Mouse (Mus musculus): ENCODE results near the gene Tmem242. TPM values are rescaled to one million over a fixed set of nuclear protein-coding genes. Genes with fewer than 3 reads are reported as not detected.
A peak's percentile ranks its signal among the peaks of the same experiment; 100 is the strongest.

The Tmem242 gene
- polyA plus RNA-seq, 1 experiment, result 52.3 TPM

- no peak overlapping the region for H3K4me3 ChIP-seq (replicated peaks; ENCODE audit: insufficient read depth, low read depth, low read length)
- TF ChIP-seq CTCF (IDR thresholded peaks at IDR 0.05; ENCODE audit: borderline replicate concordance, insufficient read depth, low read depth, low read length) (no peak), POLR2A (IDR thresholded peaks at IDR 0.05; ENCODE audit: borderline replicate concordance, insufficient read depth, low read length) (no peak)
- no peak overlapping the region for H3K27ac ChIP-seq (ENCODE audit: insufficient read depth, low read length)
- DNase-seq, result no peak
- peaks cover 12% of the 10 kb centered on the region for H3K4me1 ChIP-seq (ENCODE audit: control insufficient read depth, insufficient read depth, low read length)
- H3K27me3 ChIP-seq (ENCODE audit: control insufficient read depth, insufficient read depth, low read length), result no peaks in the 10 kb centered on the region
- WGBS, result 76% methylated on average over 3 of the region's 3 CpGs
Observed at GRCm38 (mm10) chr17:5425204-5425603, 14.9 kb downstream of the Tmem242 start.

- TF ChIP-seq POLR2A (IDR thresholded peaks at IDR 0.05; ENCODE audit: borderline replicate concordance, insufficient read depth, low read length) (no peak), CTCF (IDR thresholded peaks at IDR 0.05; ENCODE audit: borderline replicate concordance, insufficient read depth, low read depth, low read length) (no peak)
- Histone ChIP-seq H3K27ac (ENCODE audit: insufficient read depth, low read length) (no peak overlapping the region), H3K4me3 (replicated peaks; ENCODE audit: insufficient read depth, low read depth, low read length) (no peak overlapping the region), H3K4me1 (ENCODE audit: control insufficient read depth, insufficient read depth, low read length) (peaks cover 12% of the 10 kb centered on the region), H3K27me3 (ENCODE audit: control insufficient read depth, insufficient read depth, low read length) (no peaks in the 10 kb centered on the region)
- WGBS, result 16% methylated on average over 8 of the region's 8 CpGs
- DNase-seq, result peak in 1 of 2 experiments; percentile 44
Observed at GRCm38 (mm10) chr17:5424156-5424555, 15.9 kb downstream of the Tmem242 start.

- no peak overlapping the region for H3K27ac ChIP-seq (ENCODE audit: insufficient read depth, low read length)
- no peak overlapping the region for H3K4me3 ChIP-seq (replicated peaks; ENCODE audit: insufficient read depth, low read depth, low read length)
- H3K27me3 ChIP-seq (ENCODE audit: control insufficient read depth, insufficient read depth, low read length), result no peaks in the 10 kb centered on the region
- H3K4me1 ChIP-seq (ENCODE audit: control insufficient read depth, insufficient read depth, low read length), result peaks cover 12% of the 10 kb centered on the region
- no peak for DNase-seq
- TF ChIP-seq CTCF (IDR thresholded peaks at IDR 0.05; ENCODE audit: borderline replicate concordance, insufficient read depth, low read depth, low read length), result no peak
- TF ChIP-seq POLR2A (IDR thresholded peaks at IDR 0.05; ENCODE audit: borderline replicate concordance, insufficient read depth, low read length), result no peak
- 85% methylated on average over 4 of the region's 4 CpGs for WGBS
Observed at GRCm38 (mm10) chr17:5421835-5422234, 18.2 kb downstream of the Tmem242 start.

GRCm38 (mm10) chr17:5419771-5420518 lies 20.1 kb downstream of the Tmem242 start:
- Histone ChIP-seq H3K27me3 (ENCODE audit: control insufficient read depth, insufficient read depth, low read length) (no peaks in the 10 kb centered on the region), H3K27ac (ENCODE audit: insufficient read depth, low read length) (no peak overlapping the region), H3K4me1 (ENCODE audit: control insufficient read depth, insufficient read depth, low read length) (peaks cover 12% of the 10 kb centered on the region), H3K4me3 (replicated peaks; ENCODE audit: insufficient read depth, low read depth, low read length) (no peak overlapping the region)
- no peak for TF ChIP-seq POLR2A (IDR thresholded peaks at IDR 0.05; ENCODE audit: borderline replicate concordance, insufficient read depth, low read length)
- TF ChIP-seq CTCF (IDR thresholded peaks at IDR 0.05; ENCODE audit: borderline replicate concordance, insufficient read depth, low read depth, low read length), result no peak
- DNase-seq, result peak in 1 of 2 experiments; percentile 43
- WGBS, result 70% methylated on average over 6 of the region's 6 CpGs

- Histone ChIP-seq H3K27me3 (ENCODE audit: control insufficient read depth, insufficient read depth, low read length) (no peaks in the 10 kb centered on the region), H3K27ac (ENCODE audit: insufficient read depth, low read length) (no peak overlapping the region), H3K4me3 (replicated peaks; ENCODE audit: insufficient read depth, low read depth, low read length) (no peak overlapping the region), H3K4me1 (ENCODE audit: control insufficient read depth, insufficient read depth, low read length) (peaks cover 8% of the 10 kb centered on the region)
- no peak for TF ChIP-seq POLR2A (IDR thresholded peaks at IDR 0.05; ENCODE audit: borderline replicate concordance, insufficient read depth, low read length)
- no peak for TF ChIP-seq CTCF (IDR thresholded peaks at IDR 0.05; ENCODE audit: borderline replicate concordance, insufficient read depth, low read depth, low read length)
- no peak for DNase-seq
- WGBS, result 89% methylated on average over 9 of the region's 9 CpGs
Observed at GRCm38 (mm10) chr17:5419056-5419455, 21.0 kb downstream of the Tmem242 start.

GRCm38 (mm10) chr17:5418545-5418944 lies 21.5 kb downstream of the Tmem242 start, which contains the start of gene Ldhal6b:
Gene Ldhal6b, minus strand, starts transcription at chr17:5418767.
- no peak for DNase-seq
- Histone ChIP-seq H3K27me3 (ENCODE audit: control insufficient read depth, insufficient read depth, low read length) (no peaks in the 10 kb centered on the region), H3K4me1 (ENCODE audit: control insufficient read depth, insufficient read depth, low read length) (peaks cover 3% of the 10 kb centered on the region), H3K27ac (ENCODE audit: insufficient read depth, low read length) (no peak within 1 kb of the TSS), H3K4me3 (replicated peaks; ENCODE audit: insufficient read depth, low read depth, low read length) (no peak within 1 kb of the TSS)
- TF ChIP-seq CTCF (IDR thresholded peaks at IDR 0.05; ENCODE audit: borderline replicate concordance, insufficient read depth, low read depth, low read length), result no peak
- no peak for TF ChIP-seq POLR2A (IDR thresholded peaks at IDR 0.05; ENCODE audit: borderline replicate concordance, insufficient read depth, low read length)
- 98% methylated on average over 11 of the region's 11 CpGs for WGBS

GRCm38 (mm10) chr17:5416518-5416917 lies 23.5 kb downstream of the Tmem242 start:
- Histone ChIP-seq H3K27ac (ENCODE audit: insufficient read depth, low read length) (no peak overlapping the region), H3K4me1 (ENCODE audit: control insufficient read depth, insufficient read depth, low read length) (no peaks in the 10 kb centered on the region), H3K4me3 (replicated peaks; ENCODE audit: insufficient read depth, low read depth, low read length) (no peak overlapping the region), H3K27me3 (ENCODE audit: control insufficient read depth, insufficient read depth, low read length) (no peaks in the 10 kb centered on the region)
- DNase-seq, result no peak
- WGBS, result 93% methylated on average over 3 of the region's 3 CpGs
- TF ChIP-seq POLR2A (IDR thresholded peaks at IDR 0.05; ENCODE audit: borderline replicate concordance, insufficient read depth, low read length), result no peak
- TF ChIP-seq CTCF (IDR thresholded peaks at IDR 0.05; ENCODE audit: borderline replicate concordance, insufficient read depth, low read depth, low read length), result no peak

GRCm38 (mm10) chr17:5414041-5414440 lies 26.0 kb downstream of the Tmem242 start:
- DNase-seq, result no peak
- TF ChIP-seq POLR2A (IDR thresholded peaks at IDR 0.05; ENCODE audit: borderline replicate concordance, insufficient read depth, low read length) (no peak), CTCF (IDR thresholded peaks at IDR 0.05; ENCODE audit: borderline replicate concordance, insufficient read depth, low read depth, low read length) (no peak)
- Histone ChIP-seq H3K4me3 (replicated peaks; ENCODE audit: insufficient read depth, low read depth, low read length) (no peak overlapping the region), H3K27me3 (ENCODE audit: control insufficient read depth, insufficient read depth, low read length) (no peaks in the 10 kb centered on the region), H3K4me1 (ENCODE audit: control insufficient read depth, insufficient read depth, low read length) (no peaks in the 10 kb centered on the region), H3K27ac (ENCODE audit: insufficient read depth, low read length) (no peak overlapping the region)
- WGBS, result 95% methylated on average over 3 of the region's 3 CpGs

Measured in cerebellum, adult 2 months (tissue).